Mouse (Mus musculus) heart, postnatal 4 days (tissue): Measurements from ENCODE around the gene Oasl1. TPM values are rescaled to one million over a fixed set of nuclear protein-coding genes. Genes with fewer than 3 reads are reported as not detected.
A peak's percentile ranks its signal among the peaks of the same experiment; 100 is the strongest.
"Not testable (repeated sequence)": the region's sequence is repeated elsewhere in the genome, so short reads cannot be mapped to it uniquely, and the experiment has no call there.

Experiments used
- DNase-seq: peaks from one replicate; pipeline ENCODE4 v3.0.0; 2021
- total RNA-seq, 2 experiments: library from RNA; stranded (reverse); gene quantifications; 2 replicates each; pipeline ENCODE4 v1.2.3; 2021

The Oasl1 gene
- total RNA-seq, 2 experiments from 2014 or later = 0.18 TPM; not detected in 1

GRCm38 (mm10) chr5:114926753-114927152, 3.7 kb downstream of the Oasl1 start:
- no peak for DNase-seq

- no peak for DNase-seq
These were observed 8.6 kb downstream of the Oasl1 start for GRCm38 (mm10) chr5:114931626-114932025.

DNA sequence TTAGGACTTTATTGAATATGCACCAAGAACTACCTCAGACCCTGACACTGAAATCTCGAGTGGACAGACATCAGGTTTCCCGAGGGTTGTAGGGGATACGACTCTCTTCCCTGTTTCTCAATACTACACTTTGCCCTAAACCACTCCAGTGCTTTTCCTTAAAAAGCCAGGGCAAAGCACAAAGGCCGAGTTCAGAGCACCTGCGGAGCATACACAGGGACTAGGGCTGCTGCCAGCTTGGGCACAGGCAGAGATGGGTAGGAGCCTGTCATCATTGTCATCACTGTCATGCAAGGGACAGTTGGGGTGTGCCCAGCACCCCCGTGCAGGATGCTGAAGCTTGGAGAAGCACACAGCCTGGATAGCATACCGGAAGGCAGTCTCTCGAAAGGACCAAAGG, 10.2 kb downstream of the Oasl1 start:
- DNase-seq = no peak

DNA sequence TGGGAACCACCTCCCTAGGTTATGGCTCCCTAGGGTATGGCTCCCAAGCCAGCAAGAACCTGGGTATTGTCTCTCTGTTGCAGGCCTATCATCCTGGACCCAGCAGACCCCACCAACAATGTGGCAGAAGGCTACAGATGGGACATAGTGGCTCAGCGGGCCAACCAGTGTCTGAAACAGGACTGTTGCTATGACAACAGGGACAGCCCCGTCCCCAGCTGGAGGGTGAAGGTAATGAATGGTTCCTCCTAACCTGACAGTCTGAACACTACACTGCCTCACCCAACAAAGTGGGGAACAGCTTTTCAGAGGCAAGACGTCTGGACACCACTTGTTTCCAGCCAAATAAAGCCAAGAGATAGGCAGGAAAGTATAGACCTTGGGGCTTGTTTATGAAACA, 12.8 kb downstream of the Oasl1 start:
- no peak for DNase-seq

DNA sequence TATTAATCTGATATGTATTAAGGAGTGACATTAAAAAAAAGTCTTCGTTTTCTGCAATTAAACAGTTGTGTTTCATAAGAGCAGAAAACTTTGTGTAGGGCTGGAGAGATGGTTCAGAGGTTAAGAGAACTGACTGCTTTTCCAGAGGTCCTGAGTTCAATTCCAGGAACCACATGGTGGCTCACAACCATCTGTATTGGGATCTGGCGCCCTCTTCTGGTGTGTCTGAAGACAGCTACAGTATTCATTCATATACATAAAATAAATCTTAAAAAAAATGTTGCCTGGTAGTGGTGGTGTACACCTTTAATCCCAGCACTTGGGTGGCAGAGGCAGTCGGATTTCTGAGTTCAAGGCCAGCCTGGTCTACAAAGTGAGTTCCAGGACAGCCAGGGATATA, 18.1 kb downstream of the Oasl1 start:
- not testable (repeated sequence) for DNase-seq

DNA sequence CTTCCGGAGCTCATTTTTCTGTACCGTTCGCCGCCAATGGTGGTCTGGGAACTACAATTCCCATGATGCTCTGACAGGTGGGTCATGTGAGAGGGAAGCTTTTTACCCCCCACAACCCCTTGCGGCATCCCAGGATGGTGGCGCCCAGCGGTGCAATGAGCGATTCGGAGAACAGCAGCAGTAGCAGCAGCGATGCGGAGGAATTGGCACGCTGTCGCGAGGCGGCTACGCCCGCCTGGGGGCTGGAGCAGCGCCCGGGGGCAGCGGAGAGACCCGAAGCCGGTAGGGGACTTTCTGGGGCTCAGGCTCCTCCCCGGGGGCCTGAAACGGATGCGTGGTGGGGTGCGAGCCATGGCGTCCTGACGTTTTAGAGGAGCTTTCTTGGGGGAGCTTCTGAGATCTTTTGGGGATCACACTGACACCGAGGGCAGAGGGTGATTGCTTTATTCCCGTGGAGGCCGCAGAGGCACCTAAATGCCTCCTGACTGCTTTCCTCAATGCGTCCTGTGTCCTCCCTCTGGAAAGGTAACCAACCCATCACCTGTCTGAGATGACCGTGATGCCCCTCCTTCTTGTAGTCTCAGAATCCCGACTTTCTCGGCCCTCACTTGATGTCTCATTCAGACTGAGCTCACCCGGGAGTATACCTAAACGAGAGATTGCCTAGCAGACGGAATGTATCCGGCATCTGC, 19.2 kb downstream of the Oasl1 start, which contains the start of gene 2210016L21Rik:
2210016L21Rik (plus strand) TSS at position 85 of the 692 bp plus-strand sequence.
- DNase-seq = peak; percentile 86

DNA sequence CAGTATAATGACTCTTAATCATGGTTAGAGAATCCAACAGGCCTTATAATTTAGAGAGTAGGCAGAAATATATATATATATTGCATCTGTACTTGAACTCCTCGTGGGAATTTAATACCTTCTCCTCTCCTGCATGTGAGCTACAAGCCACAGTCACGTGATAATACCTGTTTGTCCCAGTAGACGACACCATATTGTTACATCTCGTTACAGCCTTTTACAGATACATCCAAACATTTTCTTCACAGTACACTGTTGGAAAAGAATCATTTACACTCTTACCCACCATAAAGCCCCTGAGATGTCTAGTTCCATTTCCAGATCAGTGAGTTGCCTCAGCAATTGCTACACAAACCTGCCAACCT, 19.7 kb downstream of the Oasl1 start:
- no peak for DNase-seq

GRCm38 (mm10) chr5:114945072-114945471, 22.0 kb downstream of the Oasl1 start:
- DNase-seq = no peak

- DNase-seq = peak; percentile 76
These were observed 25.9 kb downstream of the Oasl1 start for GRCm38 (mm10) chr5:114948891-114949290.

DNA sequence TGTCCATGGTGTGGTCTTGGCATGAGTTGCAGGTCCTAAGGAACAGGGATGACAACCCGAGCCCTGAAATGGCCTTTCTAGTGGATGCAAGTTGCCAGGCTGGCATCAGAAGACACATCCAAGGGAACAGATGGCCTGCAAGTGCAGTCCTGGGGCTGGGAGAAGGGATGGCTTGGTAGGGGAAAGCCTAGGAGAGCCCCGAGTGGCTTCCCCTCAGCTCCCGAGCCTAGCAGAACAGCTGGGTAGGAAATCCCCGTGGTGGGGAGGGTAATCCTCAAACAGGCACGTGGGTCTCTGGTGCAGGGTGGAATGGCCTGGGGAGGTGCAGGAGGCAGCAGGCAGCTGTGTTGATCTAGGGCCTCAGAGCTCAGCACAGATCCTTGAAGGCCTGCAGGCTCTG, 26.3 kb downstream of the Oasl1 start:
- no peak for DNase-seq

DNA sequence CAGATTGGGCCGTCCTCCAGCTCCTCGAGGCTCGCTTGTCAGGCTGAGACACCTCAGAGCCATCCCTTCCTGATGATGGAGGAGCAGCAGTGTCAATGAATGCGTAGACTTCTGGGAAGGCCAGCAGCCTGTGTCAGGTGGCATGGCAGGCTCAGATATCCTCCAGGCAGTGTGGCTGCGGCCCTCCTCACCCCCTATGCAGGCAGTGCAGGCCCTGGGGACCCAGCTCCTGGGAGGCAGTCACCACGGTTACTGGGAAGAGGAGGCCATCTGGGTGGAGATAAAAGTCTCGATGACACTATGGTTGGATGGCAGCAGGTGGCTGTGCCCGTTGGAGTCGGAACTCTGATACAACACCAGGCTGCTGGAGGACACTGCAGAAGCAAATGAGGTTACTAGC, 26.8 kb downstream of the Oasl1 start:
- no peak for DNase-seq

DNA sequence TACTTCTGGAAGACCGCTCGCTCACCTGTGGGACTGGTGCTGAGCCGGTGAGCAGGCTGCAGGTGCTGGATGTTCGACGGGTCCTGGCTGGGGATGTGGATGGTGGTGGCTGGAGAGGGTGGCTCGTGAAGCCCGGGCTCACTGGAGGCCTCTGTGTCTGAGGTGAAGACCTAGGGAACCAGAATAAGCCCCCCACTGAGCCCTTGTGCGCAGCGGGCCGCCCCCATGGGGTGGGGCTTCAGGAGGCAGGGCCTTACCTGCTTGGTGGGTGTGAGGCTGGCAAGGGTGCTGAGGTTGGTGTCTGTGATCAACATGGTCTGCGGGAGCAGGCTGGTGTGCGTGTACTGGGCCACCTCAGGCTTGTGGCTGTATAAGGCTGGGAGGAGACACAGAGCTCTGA, 27.6 kb downstream of the Oasl1 start:
- no peak for DNase-seq

DNA sequence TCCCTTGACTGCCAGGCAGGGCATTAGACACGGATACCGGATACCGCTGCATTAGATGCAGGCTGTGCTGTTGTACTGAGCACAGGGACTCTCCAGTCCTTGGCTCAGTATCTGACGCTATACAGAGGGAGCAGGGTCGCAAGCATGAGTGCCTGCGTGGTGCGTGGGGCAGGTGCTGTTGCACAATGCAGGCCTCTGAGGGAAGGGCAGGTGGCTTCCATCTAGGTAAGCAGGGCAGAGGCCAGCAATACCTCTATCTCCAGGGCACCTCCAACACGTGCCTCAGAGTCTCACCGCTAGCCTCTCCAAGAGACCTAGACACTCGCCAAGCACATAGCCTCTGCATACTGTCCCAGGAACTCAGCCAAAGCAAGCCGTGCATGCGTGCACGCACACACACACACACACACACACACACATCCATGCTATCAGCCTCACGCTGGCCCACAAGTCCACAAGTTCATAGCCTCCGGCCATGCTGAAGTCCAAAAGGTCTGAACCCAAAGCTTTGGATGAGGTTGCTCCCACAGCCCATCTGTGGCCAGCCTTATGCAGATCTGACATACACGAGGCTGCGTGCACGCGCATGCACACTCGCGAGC, 28.3 kb downstream of the Oasl1 start:
- no peak for DNase-seq

- no peak for DNase-seq
These were observed 30.3 kb downstream of the Oasl1 start for GRCm38 (mm10) chr5:114953326-114953725.

DNA sequence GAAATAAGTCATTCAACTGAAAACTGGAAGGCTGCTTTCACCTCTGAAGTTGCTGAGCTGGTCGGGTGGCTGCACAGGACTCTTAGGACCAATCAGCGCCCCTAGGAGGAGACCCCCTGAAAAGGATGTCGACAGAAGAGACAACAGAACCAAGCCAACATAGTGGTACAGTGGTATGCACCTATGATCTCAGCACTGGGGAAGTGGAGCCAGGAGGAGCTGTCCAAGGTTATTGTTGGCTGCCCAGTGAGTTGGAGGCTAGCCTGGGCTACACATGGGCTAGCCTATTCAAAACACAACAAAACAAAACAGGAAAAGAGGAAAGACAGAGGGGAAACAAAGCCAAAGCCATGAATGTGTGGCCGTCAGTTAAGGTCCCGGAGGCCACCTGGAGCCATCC, 35.0 kb downstream of the Oasl1 start:
- no peak for DNase-seq

GRCm38 (mm10) chr5:114961590-114962360, 38.7 kb downstream of the Oasl1 start:
- no peak for DNase-seq

GRCm38 (mm10) chr5:114964315-114964966, 41.4 kb downstream of the Oasl1 start:
- no peak for DNase-seq

- no peak for DNase-seq
These were observed 42.2 kb downstream of the Oasl1 start for GRCm38 (mm10) chr5:114964967-114965898.

- DNase-seq = no peak
These were observed 44.7 kb downstream of the Oasl1 start for GRCm38 (mm10) chr5:114967523-114968268.

- DNase-seq = no peak
These were observed 45.6 kb downstream of the Oasl1 start for GRCm38 (mm10) chr5:114968651-114969050.

GRCm38 (mm10) chr5:114969064-114969463, 46.0 kb downstream of the Oasl1 start:
- DNase-seq = no peak
